Mouse (Mus musculus) cerebellum, postnatal 25 days (tissue): ENCODE results near the gene Zglp1.

Source experiments
- DNase-seq, 2 experiments: peaks; one replicate each; pipeline ENCODE4 v3.0.0; 2021; ENCODE audit warnings: mixed read lengths in 2 of 2

Zglp1 gene

DNA sequence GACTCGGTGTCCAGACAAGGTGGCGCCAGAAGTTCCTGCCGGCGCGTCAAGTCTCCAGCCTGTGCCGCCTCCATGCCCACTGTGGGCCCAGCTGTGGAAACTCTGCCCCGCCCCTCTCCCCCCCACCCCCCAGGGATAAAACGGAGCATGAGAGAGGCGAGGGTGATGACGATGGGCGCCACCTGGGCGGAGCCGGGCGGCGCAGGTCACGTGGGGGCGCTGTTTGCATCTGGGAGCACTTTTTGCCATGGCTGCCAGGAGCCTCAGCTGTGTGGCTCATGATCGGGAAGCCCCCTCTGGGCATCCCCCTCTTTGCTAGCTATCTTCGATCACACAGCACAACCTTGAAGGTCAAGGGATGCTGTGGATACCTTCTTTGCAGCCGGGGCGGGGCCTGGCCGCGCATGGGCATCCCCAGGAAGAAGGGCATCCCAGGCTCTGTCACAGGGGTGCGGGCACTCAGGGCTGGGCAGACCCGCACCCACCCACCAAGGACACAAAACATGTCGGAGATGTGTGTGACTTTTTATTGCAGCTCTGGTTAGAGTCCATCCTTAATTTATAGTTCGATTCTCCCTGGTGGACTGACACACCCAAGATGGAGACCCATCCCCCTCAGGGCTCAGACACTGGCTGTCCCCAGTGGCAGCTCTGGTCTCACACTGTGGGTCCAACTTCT is at the start of gene Zglp1:
Gene Zglp1 (minus strand): TSS at position 88 of the 679 bp plus-strand sequence.
- no peak for DNase-seq

DNA sequence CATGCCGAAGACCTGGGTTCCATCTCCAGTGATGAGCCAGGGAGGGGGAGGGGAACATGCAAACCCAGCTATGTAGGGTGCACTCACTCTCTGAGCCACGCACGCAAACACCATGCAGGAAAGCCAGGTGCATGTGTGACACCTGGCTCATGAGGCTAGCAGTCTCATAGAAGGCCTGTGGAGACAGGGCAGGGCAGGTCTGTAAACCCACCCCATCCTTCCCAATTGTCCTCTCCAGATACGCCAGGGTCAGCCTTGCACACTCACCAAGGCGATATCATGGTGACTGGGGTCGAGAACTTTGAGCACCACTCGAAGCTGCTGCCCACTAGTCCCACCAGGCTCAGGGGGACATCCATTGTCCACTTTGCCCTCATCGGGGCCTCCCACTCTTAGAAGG is 48.2 kb upstream of the Zglp1 start:
- no peak for DNase-seq

DNA sequence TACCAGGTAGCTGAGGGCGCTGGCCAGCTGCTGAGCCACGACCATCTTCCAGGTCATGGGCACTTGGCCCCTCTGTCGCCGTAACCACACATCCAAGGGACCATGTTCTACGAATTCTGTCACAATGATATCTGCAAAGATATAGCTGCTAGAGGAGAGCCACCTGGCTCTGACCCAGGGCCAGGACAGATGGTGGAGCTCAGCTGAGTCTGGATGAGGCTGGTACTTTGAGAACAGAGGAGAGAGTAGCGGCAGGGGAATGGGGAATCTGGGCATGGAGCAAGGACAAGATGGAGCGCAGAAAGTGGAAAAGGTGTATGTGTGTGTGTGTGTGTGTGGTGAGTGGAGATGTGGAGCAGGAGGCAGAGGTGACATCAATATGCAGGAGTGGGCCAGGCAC is 47.3 kb upstream of the Zglp1 start:
- peak; percentile 40 to 61 for DNase-seq

DNA sequence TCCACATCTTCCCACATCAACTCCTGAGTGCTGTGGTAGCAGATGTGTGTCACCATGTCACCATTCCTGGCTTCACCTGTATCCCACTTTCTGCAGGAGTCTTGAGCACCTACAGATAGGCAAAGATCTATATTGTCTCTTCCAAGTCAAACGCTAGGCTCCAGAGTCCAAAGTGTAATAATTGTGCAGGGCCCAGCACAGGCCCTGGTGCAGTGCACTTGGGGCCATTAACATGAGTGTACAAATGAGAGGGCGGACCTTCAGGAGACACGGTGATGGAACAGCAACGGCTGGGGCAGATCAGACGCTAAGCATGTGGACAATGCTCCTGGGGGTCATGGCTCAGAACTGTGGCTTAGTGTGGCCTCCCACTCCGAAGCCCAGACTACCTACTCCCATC is 46.9 kb upstream of the Zglp1 start:
- no peak for DNase-seq

DNA sequence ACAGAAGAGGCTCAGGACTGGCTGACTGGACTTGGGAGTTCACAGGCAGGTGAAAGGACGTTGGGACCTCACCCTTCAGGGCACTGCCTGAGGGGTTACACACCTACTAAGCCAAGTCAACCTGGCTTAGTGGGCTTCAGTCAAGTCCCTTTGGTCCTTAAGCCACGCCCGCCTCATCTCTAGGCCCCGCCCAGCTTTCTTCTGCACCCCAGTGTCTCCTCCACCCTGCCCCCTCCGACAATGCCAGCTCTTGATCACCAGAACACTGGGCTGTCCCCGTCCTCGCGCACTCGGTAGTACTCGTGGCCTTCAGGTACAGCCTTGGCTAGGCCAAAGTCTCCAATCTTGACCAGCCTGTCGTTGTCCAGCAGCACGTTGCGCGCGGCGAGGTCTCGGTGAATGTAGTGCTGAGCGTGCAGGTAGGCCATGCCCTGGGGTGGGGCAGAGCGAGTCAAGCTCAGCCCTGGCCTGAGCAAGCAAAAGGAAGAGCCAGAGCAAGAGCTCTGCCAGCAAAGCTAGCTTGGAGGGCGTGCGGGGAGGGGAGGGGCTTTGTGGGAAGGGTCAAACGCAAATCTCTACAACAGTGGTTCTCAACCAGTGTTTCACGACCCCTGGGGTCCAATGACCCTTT is 40.8 kb upstream of the Zglp1 start:
- no peak for DNase-seq

DNA sequence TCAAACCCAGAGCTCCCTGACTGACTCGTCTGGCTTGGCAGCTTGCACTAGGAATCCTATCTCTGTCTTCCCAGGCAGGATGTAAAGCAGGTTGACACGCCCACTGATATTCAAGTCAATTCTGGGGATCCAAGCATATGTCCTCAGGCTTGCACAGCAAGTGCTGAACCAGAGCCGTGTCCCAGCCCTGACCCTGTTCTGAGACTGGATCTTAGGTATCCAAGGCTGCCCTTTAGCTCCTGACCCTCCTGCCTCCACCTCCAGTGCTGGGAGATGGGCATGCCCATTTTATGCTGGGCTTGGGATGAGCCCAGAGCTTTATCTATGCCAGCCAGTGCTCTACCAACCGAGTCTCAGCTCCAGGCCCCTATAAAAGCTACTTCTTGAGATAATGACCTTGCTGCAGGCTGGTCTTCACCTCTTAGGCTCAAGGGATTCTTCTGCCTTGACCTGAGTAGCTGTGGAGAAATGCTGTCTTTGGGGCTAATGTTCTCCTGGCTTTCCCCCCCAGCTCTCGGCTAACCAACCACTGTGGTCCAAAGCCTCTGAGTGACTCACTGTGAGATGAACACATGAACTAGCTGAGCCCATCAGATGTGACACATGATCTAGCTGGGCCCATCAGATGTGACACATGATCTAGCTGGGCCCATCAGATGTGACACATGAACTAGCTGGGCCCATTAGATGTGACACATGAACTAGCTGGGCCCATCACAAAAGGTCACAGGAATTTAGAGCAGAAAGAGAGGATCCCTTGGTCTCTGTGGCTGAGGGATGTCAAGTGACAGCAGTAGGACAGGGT is 39.1 kb upstream of the Zglp1 start:
- DNase-seq, result no peak

DNA sequence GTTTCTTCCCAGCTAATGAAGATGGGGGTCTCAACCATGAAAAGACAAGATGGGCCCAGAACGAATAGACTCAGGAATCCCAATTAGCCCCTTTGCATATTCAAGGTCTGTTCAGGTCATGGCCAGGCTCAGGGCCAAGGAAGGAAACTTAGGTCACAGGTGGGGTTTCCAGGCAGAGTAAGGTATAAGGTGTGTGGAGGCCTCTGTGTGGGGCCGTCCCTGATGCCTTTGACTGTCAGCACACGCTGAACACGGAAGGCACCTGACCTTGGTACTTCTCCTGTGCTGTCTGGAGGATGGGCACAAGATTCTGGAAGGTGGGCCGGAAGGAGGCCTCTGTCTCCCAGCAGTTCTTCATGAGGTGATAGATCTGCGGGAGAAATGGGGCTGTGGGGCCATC is 37.9 kb upstream of the Zglp1 start:
- DNase-seq, result no peak

DNA sequence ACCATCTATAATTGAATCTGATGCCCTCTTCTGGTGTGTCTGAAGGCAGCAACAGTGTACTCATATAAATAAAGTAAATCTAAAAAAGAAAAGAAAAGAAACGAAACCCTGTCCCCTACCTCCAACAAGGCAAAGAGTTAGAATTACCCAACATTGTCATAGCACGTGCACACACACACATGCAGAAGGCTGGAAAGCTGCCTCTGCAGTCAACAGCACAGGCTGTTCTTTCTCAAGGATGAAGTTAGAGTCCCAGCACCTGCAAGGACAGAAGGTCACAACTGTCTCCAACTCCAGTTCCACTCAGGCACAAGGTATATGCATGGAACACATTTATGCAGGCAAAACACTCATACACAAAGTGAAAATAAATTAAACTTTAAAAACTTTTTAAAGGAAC is 35.2 kb upstream of the Zglp1 start:
- DNase-seq, result no peak

DNA sequence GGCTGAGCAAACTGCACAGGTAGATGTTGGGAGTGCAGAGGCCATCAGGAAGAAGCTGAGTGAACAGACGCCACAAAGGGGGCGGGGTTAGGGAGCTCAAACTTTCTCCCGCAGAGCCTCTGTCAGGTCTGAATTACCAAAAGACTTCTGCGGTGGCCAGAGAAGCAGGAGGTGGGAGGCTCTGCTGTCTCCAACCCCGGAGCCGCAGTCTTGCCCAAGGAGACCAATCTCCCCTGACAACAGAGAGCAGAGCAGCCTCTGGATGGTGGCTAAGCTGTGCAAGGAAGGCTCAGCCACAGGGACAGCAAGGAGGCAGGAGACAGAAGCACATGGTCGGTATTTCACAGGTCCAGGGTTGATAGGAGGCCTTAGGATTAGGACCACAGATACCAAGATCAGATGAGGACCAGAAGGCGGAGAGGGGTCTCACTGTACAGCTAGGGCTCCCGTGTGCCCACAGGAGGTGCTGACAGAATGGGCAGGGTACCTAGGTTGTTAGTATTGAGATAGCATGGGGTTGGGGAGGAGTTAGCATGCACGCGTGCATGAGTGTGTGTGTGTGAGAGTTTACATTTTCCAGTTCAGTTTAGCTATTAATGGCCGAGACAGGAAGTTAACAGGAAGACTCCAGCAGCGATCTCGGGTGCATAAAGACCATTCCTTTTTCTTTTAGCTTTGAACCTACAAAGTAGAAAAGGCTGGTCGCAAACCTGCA is 33.7 kb upstream of the Zglp1 start:
- no peak for DNase-seq

DNA sequence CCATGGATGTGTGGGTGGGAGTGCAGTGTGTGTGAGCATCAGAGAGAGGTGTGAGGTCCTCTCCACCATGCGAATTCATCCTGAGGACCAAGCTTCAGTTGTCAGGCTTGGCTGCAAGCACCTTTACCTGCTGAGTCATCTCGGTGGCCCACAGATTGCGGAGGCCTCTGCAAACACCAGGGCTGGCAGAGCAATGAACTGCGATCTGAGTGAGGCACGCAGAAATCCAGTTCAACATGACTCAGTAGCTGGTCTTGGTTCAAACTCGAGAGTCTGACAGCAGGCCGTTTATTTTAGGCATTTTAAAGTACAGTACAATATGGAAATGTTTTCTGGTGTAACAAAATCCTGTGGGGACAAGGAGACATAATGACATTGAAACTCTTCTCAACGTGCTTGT is 30.9 kb upstream of the Zglp1 start:
- no peak for DNase-seq

DNA sequence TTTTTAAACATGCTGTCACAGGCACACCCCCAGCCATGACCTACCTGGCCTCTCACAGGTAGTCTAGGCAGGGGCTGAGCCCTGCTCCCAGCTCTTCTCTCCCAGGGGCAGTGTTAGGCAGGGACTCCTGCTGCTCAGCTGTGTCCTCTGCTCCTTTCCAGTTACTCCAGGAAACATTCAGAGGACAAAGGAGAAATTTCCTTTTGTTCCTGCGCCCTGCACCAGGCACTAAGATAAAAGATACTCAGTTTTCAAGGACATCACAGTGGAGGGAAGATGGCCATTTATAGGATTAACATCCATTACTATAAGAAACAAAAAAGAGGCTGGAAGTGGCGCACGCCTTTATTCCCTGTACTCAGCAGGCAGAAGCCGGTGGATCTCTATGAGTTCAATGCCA is 29.1 kb upstream of the Zglp1 start:
- no peak for DNase-seq

DNA sequence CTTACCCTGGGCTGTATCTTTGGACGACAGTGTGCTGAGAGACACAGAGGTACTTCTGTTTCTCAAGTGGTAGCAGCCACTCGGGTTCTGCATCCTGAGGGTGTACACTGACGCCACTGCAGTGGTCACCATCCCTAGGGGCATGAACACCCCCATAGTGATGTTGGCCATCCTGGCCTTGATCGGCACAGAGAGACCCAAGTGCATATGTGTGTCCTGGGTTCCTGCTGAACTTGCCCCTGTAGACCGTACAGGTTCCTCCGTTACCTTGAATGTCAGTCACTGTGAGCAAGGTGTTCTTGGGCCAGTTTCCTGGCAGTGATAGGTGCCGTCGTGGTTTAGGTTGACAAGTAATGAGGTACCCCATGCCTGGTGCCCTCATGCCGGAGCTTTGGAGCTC is 26.5 kb upstream of the Zglp1 start:
- no peak for DNase-seq

DNA sequence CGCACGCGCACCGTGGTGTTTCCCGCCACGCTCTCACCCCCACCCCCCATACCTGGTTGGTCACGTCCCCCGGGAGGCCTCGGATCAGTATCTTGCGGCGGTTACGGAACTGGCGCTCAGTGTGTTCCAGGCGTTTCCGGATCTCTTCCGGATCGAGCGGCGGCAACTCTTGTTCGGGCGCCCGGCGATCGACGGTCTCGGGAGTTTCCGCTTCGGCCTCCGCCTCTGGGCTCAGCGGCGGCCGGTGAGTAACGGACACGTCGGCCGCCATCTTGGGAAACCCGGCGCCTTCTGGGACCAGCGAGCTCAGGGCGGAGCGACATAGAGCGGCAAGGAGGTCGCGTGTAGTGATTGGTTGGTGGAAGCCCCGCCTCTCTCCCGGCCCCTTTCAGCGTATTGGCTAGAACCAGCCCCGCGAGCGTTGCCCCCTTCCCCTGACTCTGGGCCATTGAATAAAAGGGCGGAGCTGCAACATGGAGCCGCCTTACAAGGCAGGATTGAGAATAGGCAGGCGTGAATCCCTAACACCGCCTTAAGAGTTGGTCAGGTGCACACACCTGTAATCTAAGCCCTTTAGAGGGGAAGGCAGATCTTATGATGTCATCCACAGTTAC is 24.9 kb upstream of the Zglp1 start, which contains the start of the genes Gm38431 and Raver1:
Gene Gm38431 (minus strand): TSS at position 291 of the 614 bp plus-strand sequence.
Gene Raver1 (minus strand): TSS at position 302 of the 614 bp plus-strand sequence.
- peak; percentile 97 to 98 for DNase-seq

DNA sequence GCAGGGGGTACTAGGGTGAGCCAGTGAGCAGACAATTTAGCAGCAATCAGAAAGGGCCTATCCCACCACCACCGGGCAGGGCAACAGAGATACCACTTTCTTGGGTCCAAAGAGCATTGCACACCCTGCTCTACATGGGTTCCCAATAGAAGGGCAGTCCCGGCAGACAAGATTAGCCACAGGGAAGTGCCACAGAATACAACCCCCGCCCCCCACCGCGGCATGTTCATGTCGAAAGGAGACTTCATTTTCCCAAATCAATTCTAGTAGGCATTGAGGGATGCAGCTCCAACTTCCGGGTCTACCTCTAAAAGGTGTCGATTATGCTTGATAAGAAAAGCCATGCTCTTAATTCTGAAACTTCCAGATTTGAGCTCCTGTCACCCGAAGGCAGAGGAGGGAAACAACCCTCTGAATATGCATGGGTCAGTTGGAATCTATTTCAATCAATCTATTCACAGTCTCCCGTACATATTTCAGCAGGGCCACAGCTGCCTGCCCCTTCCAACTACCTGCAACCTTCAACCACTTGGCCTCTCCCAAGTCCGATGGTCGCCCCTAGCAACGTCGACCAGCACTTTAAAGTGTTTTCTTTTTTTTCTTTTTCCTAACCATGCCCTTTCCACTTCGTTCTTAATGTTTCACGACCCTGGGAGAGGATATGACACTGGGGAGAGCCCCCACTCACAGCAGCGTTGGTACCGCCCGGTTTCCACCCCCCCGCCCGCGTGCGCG is 24.2 kb upstream of the Zglp1 start:
- no peak for DNase-seq

DNA sequence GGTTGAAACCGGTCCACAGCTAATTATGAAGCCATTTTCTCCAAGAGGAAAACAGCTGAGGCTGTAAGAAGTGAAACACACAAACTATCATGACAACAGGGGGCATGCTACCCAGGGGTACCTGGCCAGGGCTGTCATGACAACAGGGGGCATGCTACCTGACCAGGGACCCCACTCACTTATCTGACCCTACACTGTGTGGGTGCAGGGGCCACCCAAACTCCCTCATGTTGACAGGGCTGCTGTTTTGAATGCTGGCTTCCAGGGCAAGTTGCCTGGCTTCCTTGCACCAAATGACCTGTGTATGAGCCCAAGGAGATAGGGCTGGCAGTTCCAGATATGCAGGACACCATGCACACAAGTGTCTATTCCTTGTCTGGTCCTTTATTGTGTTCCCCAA is 23.6 kb upstream of the Zglp1 start:
- DNase-seq, result no peak

DNA sequence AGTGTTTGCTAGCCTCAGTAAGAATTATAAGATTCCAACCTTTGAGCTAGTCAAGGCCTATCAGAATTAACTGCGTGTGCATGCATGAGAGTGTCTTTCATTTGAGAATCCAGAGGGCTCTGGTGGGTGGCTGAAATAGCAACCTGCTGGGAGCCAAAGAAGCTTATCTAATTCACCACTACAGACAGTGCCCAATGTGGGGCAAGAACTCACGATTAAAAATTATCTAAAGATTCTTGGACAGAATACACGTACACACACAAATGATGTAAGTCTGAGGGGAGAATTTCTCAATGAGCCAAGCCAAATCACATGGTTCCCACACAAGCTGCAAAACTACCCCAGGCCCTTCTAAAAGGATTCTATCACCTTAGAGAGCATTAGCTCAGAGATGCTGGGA is 16.4 kb upstream of the Zglp1 start:
- no peak for DNase-seq

DNA sequence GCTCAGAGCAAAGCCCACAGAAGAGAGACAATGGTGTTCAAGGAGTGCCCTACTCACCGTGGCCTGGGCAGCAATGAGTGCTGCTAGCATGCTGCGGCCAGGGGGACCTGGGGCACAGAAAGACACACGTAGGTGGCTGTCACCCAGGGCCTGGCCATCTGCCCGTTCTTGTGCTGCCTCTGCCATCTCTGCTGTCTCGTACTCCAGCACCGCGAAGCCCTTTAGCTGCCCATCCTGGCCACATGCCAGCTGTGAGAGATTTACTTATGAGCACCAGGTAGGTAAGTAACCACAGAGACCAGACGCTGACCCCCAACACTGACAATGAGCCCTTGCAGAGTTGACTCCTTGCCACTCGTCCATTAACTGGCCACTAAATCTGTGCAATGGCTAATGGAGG is 14.2 kb upstream of the Zglp1 start:
- peak; percentile 27 to 54 for DNase-seq

DNA sequence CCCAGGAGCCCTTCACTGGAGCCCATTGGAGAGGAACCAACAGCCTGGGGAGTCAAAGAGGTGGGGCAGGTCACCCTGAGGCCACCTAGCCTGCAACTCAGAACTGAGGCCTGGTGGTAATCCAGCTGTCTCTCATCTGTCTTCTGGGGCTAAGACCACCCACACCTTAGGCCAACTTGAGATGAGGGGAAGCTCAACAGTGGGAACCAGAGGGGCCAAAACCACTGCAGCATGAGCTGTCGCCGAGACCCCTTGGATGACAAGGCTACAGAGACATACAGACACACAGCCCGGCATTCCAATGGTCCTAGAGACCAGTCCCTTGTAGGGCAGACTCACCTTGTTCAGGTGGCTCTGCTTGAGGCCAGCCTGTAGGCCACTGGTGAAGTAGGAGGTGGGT is 8.7 kb upstream of the Zglp1 start:
- no peak for DNase-seq

DNA sequence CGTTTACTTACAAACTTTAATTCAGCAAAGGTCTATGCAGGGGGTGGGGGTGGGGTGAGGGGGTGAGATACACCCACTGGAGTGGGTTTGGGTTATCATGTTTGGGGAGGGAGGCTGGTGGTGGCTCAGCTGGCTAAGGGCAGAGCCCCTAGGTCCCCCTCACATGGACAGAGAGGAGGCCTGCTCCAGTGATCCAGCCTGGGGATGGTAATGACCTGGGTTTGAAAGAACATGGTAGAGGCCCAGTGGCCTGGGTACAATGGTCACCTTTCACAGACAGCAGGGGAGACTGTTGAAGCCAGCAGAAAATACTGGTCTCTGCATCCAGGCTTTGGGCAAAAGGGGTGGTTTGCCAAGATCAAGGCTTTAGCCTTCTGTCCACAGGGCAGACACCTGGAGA is 7.3 kb upstream of the Zglp1 start:
- DNase-seq, result peak in 1 of 2 experiments; percentile 18

DNA sequence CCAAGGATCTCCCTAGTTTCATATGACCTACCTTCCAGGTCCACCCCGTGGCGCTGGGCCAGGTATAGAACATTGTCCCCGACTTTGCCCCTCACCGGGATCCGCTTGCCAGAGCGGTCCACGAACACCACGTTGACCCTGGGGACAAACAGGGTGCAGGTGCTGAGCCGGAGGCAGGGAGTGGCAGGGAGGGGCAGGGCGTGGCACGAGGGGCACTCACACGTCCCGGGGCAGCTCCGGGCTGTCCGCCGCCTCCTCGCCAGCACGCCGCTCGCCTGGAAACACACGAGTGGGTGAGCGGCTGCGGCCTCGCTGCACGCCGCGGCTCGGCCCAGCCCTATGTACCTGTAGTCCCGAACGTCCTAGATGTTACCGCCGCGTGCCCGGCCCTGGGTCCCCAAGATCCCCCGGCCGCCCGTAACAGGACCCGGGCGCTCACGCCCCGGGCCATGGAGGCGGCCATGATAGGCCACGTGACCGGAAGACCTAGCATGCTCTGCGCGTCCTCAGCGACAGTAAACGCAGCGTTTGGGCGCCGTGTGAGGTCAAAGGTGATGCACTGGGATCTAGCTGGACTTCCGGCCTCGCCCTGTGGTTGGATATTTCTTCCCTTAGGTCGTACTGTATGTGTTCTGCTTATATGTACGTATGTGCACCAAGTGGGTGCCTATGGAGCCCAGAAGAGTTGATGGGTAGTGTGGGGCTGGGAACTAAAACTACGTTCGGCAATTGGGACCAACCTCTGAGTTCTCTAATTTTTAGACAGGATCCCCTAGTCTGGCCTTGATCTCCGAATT is 6.3 kb upstream of the Zglp1 start, which contains the start of the genes Gm49373 and Fdx1l:
Gene Gm49373 (minus strand): TSS at position 53 of the 797 bp plus-strand sequence.
Gene Fdx1l (minus strand): TSS at position 571 of the 797 bp plus-strand sequence.
- peak; percentile 90 to 93 for DNase-seq

DNA sequence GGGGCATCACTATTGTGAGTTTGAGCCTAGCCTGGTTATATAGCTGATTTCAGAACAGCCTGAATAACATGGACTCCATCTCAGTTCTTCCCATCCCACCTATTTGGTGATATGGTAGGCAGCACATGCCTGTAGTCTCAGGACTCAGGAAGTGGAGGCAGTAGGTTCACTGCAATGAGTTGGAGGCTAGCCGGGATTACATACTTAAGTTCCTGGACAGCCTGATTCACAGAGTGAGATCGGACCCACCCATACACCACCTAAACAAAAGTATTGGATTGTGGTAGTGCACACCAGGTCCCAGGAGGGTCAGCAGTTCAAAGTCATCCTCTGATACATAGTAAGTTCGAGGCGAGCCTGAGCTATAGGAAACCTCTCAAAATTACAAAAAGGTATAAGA is 5.7 kb upstream of the Zglp1 start:
- no peak for DNase-seq
